In the genomic region with DNA sequence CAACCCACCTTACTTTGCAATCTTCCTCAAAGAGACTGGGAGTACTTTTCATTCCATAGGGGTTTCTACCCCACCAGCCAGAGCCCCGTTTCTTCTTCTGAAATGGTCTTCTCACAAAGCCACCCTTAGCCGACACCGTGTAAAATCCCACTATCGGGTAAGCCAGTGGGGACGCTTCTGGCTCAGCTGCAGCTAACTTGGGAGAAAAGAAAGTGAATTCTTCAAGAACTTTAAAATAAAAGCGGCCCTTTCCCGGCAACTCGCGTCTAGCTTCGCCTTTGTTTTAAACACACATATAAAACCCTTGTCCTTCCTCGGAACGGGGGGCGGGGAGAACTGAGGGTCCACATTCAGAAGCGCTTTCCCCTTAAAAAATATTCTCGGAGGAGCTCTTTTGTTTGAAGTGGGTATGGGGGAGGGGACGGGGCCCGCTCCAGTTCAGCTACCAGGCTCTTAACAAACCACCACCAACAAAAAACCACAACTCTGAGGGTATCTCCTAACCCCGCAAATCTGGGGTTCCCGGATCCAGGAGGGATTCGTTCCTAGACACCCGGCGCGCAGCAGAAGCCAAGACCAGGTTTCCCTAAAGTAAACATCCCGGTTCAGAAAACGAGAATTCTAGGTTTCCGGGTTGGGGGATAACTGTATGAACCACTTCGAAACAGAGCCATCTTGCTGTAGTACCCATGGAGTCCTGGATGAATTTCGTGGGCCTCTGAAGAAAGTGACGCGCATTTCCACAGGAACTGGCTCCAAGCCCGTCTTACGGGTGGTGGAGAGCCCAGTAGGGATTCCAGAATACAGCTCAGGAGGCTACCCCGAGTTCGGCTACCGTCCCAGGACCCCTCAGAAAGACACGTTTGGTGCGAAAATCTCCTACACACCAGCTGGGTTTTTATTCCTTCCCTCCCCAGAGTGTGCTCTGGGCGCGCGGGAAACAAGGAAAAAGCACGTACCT, we compare ENCODE assay signal across 8 mouse cellular contexts. TPM values are rescaled to one million over a fixed set of nuclear protein-coding genes. Genes with fewer than 3 reads are reported as not detected.
DNase-seq lines count a peak whose midpoint lies in the region; ATAC-seq and TF ChIP-seq lines count a peak whose summit lies in the region.

No protein-coding gene starts in this region.

- peak overlapping the region; percentile 93 for H3K27ac ChIP-seq in intestine, postnatal 0 days (ENCODE audit: low read depth, low read length)
- H3K27ac ChIP-seq in liver, embryonic 15.5 days (replicated peaks), result peak overlapping the region; percentile 69; the same call in 1 of the 2 replicates
- H3K27ac ChIP-seq in neural tube, embryonic 13.5 days (replicated peaks), result peak overlapping the region; percentile 99

- peaks cover 6% of the 10 kb centered on the region for H3K36me3 ChIP-seq in C2C12 (ENCODE audit: control insufficient read depth, insufficient read depth)
- 0 out of 2 replicates have a peak, but pooled peaks cover 4% of the 10 kb centered on the region for H3K36me3 ChIP-seq in intestine, postnatal 0 days (ENCODE audit: control insufficient read depth, insufficient read depth)
- no peaks in the 10 kb centered on the region for H3K36me3 ChIP-seq in liver, embryonic 15.5 days (replicated peaks)
- no peaks in the 10 kb centered on the region for H3K36me3 ChIP-seq in neural tube, embryonic 13.5 days

- peaks cover 42% of the 10 kb centered on the region for H3K79me2 ChIP-seq in C2C12 (ENCODE audit: control insufficient read depth, insufficient read depth)

- DNase-seq in T-cell, adult 2 months (ENCODE audit: low spot score), result peak; percentile 19
- DNase-seq in embryo, embryonic 9.5 days (ENCODE audit: extremely low spot score), result peak; percentile 76
- DNase-seq in heart, adult 8-10 months (ENCODE audit: low spot score), result peak; percentile 70
- no peak for DNase-seq in spleen, postnatal 4 days (ENCODE audit: low spot score in 2 of 2)

- no peaks in the 10 kb centered on the region for H3K27me3 ChIP-seq in C2C12 (ENCODE audit: control insufficient read depth, insufficient read depth, insufficient read length)
- no peaks in the 10 kb centered on the region for H3K27me3 ChIP-seq in intestine, postnatal 0 days (replicated peaks; ENCODE audit: control insufficient read depth, insufficient read depth, low read length)
- peaks cover 96% of the 10 kb centered on the region for H3K27me3 ChIP-seq in liver, embryonic 15.5 days
- H3K27me3 ChIP-seq in neural tube, embryonic 13.5 days, result no peaks in the 10 kb centered on the region

- TF ChIP-seq CTCF in C2C12 (IDR thresholded peaks at IDR 0.05; ENCODE audit: control insufficient read depth, insufficient read depth, insufficient read length), result no peak
- no peak for TF ChIP-seq CTCF in intestine, postnatal 0 days (IDR thresholded peaks at IDR 0.05; ENCODE audit: low read depth)

- peak overlapping the region; percentile 67 for H3ac ChIP-seq in C2C12 (ENCODE audit: control insufficient read depth, insufficient read length, low read depth)

- under 1% methylated on average over 41 of the region's 41 CpGs for WGBS in intestine, postnatal 0 days
- under 1% methylated on average over 41 of the region's 41 CpGs for WGBS in liver, embryonic 15.5 days (ENCODE audit: insufficient replicate concordance)
- under 1% methylated on average over 41 of the region's 41 CpGs for whole genome bisulfite sequencing in neural tube, embryonic 13.5 days

- no peak for ATAC-seq in intestine, postnatal 0 days
- no peak for ATAC-seq in liver, embryonic 15.5 days (ENCODE audit: insufficient read depth)
- peak; percentile 2; the same call in 1 of the 2 replicates for ATAC-seq in neural tube, embryonic 13.5 days (ENCODE audit: low read depth)

- H3K4me3 ChIP-seq in C2C12 (ENCODE audit: insufficient read depth, poor library complexity, severe bottlenecking), result peak overlapping the region; percentile 91
- H3K4me3 ChIP-seq in intestine, postnatal 0 days (ENCODE audit: low read depth, low read length), result peak overlapping the region; percentile 90
- peak overlapping the region; percentile 62 for H3K4me3 ChIP-seq in liver, embryonic 15.5 days (replicated peaks)
- H3K4me3 ChIP-seq in neural tube, embryonic 13.5 days, result peak overlapping the region; percentile 95

- H3K9ac ChIP-seq in intestine, postnatal 0 days (ENCODE audit: low read depth, low read length), result peak overlapping the region; percentile 90
- peak overlapping the region; percentile 52 for H3K9ac ChIP-seq in liver, embryonic 15.5 days
- peak overlapping the region; percentile 100 for H3K9ac ChIP-seq in neural tube, embryonic 13.5 days

- 0 out of 2 replicates have a peak, but pooled peaks cover 11% of the 10 kb centered on the region for H3K4me1 ChIP-seq in intestine, postnatal 0 days (replicated peaks; ENCODE audit: control insufficient read depth, insufficient read depth, low read length)
- peaks cover 38% of the 10 kb centered on the region for H3K4me1 ChIP-seq in liver, embryonic 15.5 days (replicated peaks)
- peaks cover 49% of the 10 kb centered on the region for H3K4me1 ChIP-seq in neural tube, embryonic 13.5 days (replicated peaks)

- H3K79me3 ChIP-seq in C2C12 (ENCODE audit: low read depth), result peaks cover 24% of the 10 kb centered on the region

- peak overlapping the region; percentile 84 for H3K4me2 ChIP-seq in intestine, postnatal 0 days (replicated peaks; ENCODE audit: low read depth)
- H3K4me2 ChIP-seq in liver, embryonic 15.5 days, result peak overlapping the region; percentile 70
- peak overlapping the region; percentile 99 for H3K4me2 ChIP-seq in neural tube, embryonic 13.5 days

- H3K9me3 ChIP-seq in intestine, postnatal 0 days (ENCODE audit: control insufficient read depth), result no peaks in the 10 kb centered on the region
- no peaks in the 10 kb centered on the region for H3K9me3 ChIP-seq in liver, embryonic 15.5 days (replicated peaks)
- H3K9me3 ChIP-seq in neural tube, embryonic 13.5 days, result no peaks in the 10 kb centered on the region

TF ChIP-seq in C2C12, 6 proteins besides CTCF, POLR2A, EP300 and RAD21:
- TF ChIP-seq FOSL1 (IDR thresholded peaks at IDR 0.05; ENCODE audit: insufficient read depth, low read length, poor library complexity, severe bottlenecking) (no peak), CEBPB (IDR thresholded peaks at IDR 0.05; ENCODE audit: low read depth) (no peak), MYOD1 (IDR thresholded peaks at IDR 0.05; ENCODE audit: control insufficient read depth, insufficient read length, low read depth) (no peak), MAX (IDR thresholded peaks at IDR 0.05) (no peak), USF1 (IDR thresholded peaks at IDR 0.05; ENCODE audit: low read depth) (no peak), MYOG (IDR thresholded peaks at IDR 0.05; ENCODE audit: control insufficient read depth, extremely low read depth, insufficient read length) (no peak)

RNA-seq across cellular contexts. Expression of a gene that starts 37.6 kb away (rescaled TPM):
- polyA plus RNA-seq in C2C12 (2012; fragmentation: generic; extraction: Trizol), result 71.6 TPM
- total RNA-seq in heart, adult 8-10 months (2022), result 100 to 1,000 TPM in 1 of 4 experiments, 10 to 100 TPM in 3; 88.9 to 104 (median 91.6) TPM
- polyA plus RNA-seq in intestine, postnatal 0 days (2015; fragmentation: Nextera tagmentation; extraction: Ambion mirVana), result 56.4 and 57.3 TPM in 2 replicates
- polyA plus RNA-seq in liver, embryonic 15.5 days (2015; fragmentation: Nextera tagmentation; extraction: Ambion mirVana), result 34.0 and 38.8 TPM in 2 replicates
- polyA plus RNA-seq in neural tube, embryonic 13.5 days (2015; fragmentation: Nextera tagmentation; extraction: Ambion mirVana), result 103 and 108 TPM in 2 replicates

RNA-seq across cellular contexts. Expression of a gene that starts 44.0 kb away (rescaled TPM):
- 10.8 TPM for polyA plus RNA-seq in C2C12 (2012; fragmentation: generic; extraction: Trizol)
- total RNA-seq in heart, adult 8-10 months (2022), result 10 to 100 TPM in 2 of 4 experiments, 1 to 10 TPM in 2; 6.2 to 12.6 (median 9.3) TPM
- polyA plus RNA-seq in intestine, postnatal 0 days (2015; fragmentation: Nextera tagmentation; extraction: Ambion mirVana), result 3.1 and 4.2 TPM in 2 replicates
- polyA plus RNA-seq in liver, embryonic 15.5 days (2015; fragmentation: Nextera tagmentation; extraction: Ambion mirVana), result 0.91 and 1.0 TPM in 2 replicates
- 13.6 and 15.3 TPM in 2 replicates for polyA plus RNA-seq in neural tube, embryonic 13.5 days (2015; fragmentation: Nextera tagmentation; extraction: Ambion mirVana)

Comparison
In these comparisons a context has a peak if more than half of its experiments do, and no peak if none do; other contexts are left out.
1. DNase-seq: peak in T-cell, adult 2 months (single experiment), embryo, embryonic 9.5 days (single experiment) and heart, adult 8-10 months (single experiment); none in spleen, postnatal 4 days (0 of 2).
2. Peak in every context shown above with its lines, with median percentiles within 50 percentile points of each other: H3K4me3 ChIP-seq, H3K27ac ChIP-seq, H3K4me2 ChIP-seq and H3K9ac ChIP-seq.